Mouse (Mus musculus): ENCODE data around the gene Macrod1.

DNA sequence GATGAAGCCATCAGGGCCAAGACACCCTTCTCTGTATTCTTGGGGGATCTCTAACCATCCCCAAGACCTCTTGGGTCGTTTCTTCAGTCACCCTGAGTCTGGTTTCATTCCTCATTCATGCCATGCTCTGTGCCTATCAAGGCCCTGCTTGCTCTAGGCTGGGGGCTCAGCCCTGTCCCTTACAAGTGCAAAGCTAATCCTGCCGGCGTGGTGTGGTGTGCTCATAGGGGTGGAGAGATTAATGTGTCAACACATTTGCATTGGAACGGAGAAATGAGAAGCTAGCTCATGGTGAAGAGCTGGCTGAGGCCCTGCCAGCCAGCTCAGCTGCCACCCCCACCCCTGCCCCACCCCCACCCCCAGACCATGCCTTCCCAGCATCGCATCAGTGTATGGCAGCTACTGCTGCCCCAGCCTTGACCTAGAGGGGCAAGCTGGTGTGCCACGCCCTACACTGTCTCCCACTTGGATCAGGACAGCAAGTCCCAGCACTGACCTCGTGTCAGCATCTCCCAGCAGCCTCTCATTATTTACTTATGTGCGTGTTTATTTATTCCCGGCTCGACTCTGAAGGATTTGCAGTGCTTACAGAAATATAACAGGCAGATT is 66.2 kb downstream of the Macrod1 start:
- TF ChIP-seq CTCF (conservative IDR thresholded peaks at IDR 0.05; ENCODE audit: insufficient read depth, insufficient read length, low read depth, low read length) (no peak), POLR2A (IDR thresholded peaks at IDR 0.05; ENCODE audit: low read depth, low read length) (no peak)
